Mouse (Mus musculus) hindbrain, embryonic 16.5 days (tissue): Measurements from ENCODE around the gene Pla2g2c. TPM values are rescaled to one million over a fixed set of nuclear protein-coding genes. Genes with fewer than 3 reads are reported as not detected.
A peak's percentile ranks its signal among the peaks of the same experiment; 100 is the strongest.

Experiments used
- ATAC-seq: fragments of 200-750 bp; cut with Nextera tagmentation; 2 replicates; pipeline ENCODE4 v1.8.0; 2017; ENCODE audit warnings: moderate TSS enrichment, moderate library complexity
- H3K27ac ChIP-seq: fragments of 300-500 bp; sonication (generic); 2 replicates; pipeline ENCODE4 v1.5.1; 2014; ENCODE audit warnings: low read depth, mild to moderate bottlenecking, control low read depth, low read length, moderate library complexity
- H3K27me3 ChIP-seq: fragments of 300-500 bp; sonication (generic); replicated peaks from 2 replicates; pipeline ENCODE4 v1.6.1; 2014; ENCODE audit warnings: low read length; ENCODE audit not compliant: control insufficient read depth, insufficient read depth
- H3K36me3 ChIP-seq: fragments of 300-500 bp; sonication (generic); 2 replicates; pipeline ENCODE4 v1.6.1; 2014; ENCODE audit warnings: mild to moderate bottlenecking, low read length, moderate library complexity, mixed read lengths; ENCODE audit not compliant: control insufficient read depth, insufficient read depth
- H3K4me1 ChIP-seq: fragments of 300-500 bp; sonication (generic); 2 replicates; pipeline ENCODE4 v1.6.1; 2014; ENCODE audit warnings: low read depth, low read length; ENCODE audit not compliant: control insufficient read depth, insufficient read depth
- H3K4me2 ChIP-seq: fragments of 300-500 bp; sonication (generic); 2 replicates; pipeline ENCODE4 v1.6.1; 2014; ENCODE audit warnings: mild to moderate bottlenecking, low read length, control low read depth, moderate library complexity
- H3K4me3 ChIP-seq: fragments of 300-500 bp; sonication (generic); 2 replicates; pipeline ENCODE4 v1.5.1; 2014; ENCODE audit warnings: mild to moderate bottlenecking, low read length, control low read depth, moderate library complexity
- H3K9ac ChIP-seq: fragments of 300-500 bp; sonication (generic); 2 replicates; pipeline ENCODE4 v1.6.1; 2014; ENCODE audit warnings: low read depth, mild to moderate bottlenecking, control low read depth, low read length, moderate library complexity
- H3K9me3 ChIP-seq: fragments of 300-500 bp; sonication (generic); 2 replicates; pipeline ENCODE4 v1.6.1; 2014; ENCODE audit warnings: mild to moderate bottlenecking, low read length, moderate library complexity; ENCODE audit not compliant: control insufficient read depth
- WGBS: fragments of 180-500 bp; shearing (Covaris S2); extraction: QIAGEN DNeasy Blood & Tissue Kit; methylation state at CpG from one replicate; pipeline ENCODE4 v1.1.7; 2014; 5-methylcytosine and 5-hydroxymethylcytosine counted together
- polyA plus RNA-seq: library from polyadenylated mRNA; unstranded; fragments of >200 nt; fragmentation: Nextera tagmentation; extraction: Ambion mirVana; gene quantifications from 2 replicates; pipeline ENCODE4 v1.2.1, GENCODE M21; 2015

The Pla2g2c gene
- polyA plus RNA-seq, 1 experiment from 2014 or later, result 0.36 TPM

DNA sequence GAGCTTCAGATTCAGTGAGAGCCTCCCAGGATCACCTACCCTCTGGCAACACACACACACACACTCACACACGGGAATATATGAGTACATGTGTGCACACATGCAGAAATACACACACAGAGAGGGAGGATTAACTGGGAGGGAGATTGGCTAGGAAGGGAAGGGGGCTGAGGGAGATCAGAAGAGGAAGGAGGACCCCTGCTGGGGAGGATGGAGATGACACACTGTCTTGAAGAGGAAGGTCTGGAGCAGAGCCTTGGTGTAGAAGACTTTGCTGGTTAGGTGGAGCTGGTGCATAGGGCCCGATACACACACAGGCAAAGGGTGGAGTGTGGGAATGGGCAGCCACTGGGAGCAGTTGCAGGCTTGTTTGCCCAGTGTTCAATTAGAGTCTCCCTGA lies 68.7 kb downstream of the Pla2g2c start:
- Histone ChIP-seq H3K9me3 (no peaks in the 10 kb centered on the region), H3K9ac (no peak overlapping the region), H3K4me3 (no peak overlapping the region), H3K27me3 (no peaks in the 10 kb centered on the region), H3K27ac (no peak overlapping the region), H3K4me1 (no peaks in the 10 kb centered on the region), H3K36me3 (no peaks in the 10 kb centered on the region), H3K4me2 (no peak overlapping the region)
- ATAC-seq, result peak; percentile 42; the same call in 1 of the 2 replicates
- 76% methylated on average over 2 of the region's 2 CpGs for whole genome bisulfite sequencing

- no peak overlapping the region for H3K9ac ChIP-seq
- H3K4me2 ChIP-seq, result no peak overlapping the region
- no peak for ATAC-seq
- no peaks in the 10 kb centered on the region for H3K27me3 ChIP-seq
- no peak overlapping the region for H3K27ac ChIP-seq
- no peak overlapping the region for H3K4me3 ChIP-seq
- 87% methylated on average over 6 of the region's 6 CpGs for WGBS
- H3K36me3 ChIP-seq, result no peaks in the 10 kb centered on the region
- H3K4me1 ChIP-seq, result no peaks in the 10 kb centered on the region
- no peaks in the 10 kb centered on the region for H3K9me3 ChIP-seq
Measured at GRCm38 (mm10) chr4:138794344-138794743, 69.8 kb downstream of the Pla2g2c start.

Other genes starting within 250 kb of the Pla2g2c start
- 2.8 TPM in 2 replicates for gene Vwa5b1, start 88.9 kb upstream of the Pla2g2c start, polyA plus RNA-seq
- gene Ubxn10, start 12.4 kb downstream of the Pla2g2c start, polyA plus RNA-seq, result 4.5 and 5.2 TPM in 2 replicates
- 0.06 TPM in 1 of 2 replicates, not detected in the other for gene Pla2g2f, start 32.8 kb downstream of the Pla2g2c start, polyA plus RNA-seq
- 0.61 and 0.76 TPM in 2 replicates for gene Pla2g2d, start 50.9 kb downstream of the Pla2g2c start, polyA plus RNA-seq
- 0.27 and 0.38 TPM in 2 replicates for gene Pla2g5, start 138.7 kb downstream of the Pla2g2c start, polyA plus RNA-seq
- not detected in 2 replicates for gene Gm13030, start 149.2 kb downstream of the Pla2g2c start, polyA plus RNA-seq
- not detected in 2 replicates for gene Pla2g2e, start 153.2 kb downstream of the Pla2g2c start, polyA plus RNA-seq
- gene Otud3, start 189.2 kb downstream of the Pla2g2c start, polyA plus RNA-seq, result 2.4 and 3.1 TPM in 2 replicates
- gene Rnf186, start 242.3 kb downstream of the Pla2g2c start, polyA plus RNA-seq, result not detected in 2 replicates
- 1.3 and 1.8 TPM in 2 replicates for gene Tmco4, start 248.1 kb downstream of the Pla2g2c start, polyA plus RNA-seq